Mouse (Mus musculus) forebrain, embryonic 11.5 days (tissue): ENCODE measurements at regions not wholly inside any gene's neighbourhood (a gene's known extent, or its start where the extent isn't known, plus 50 kb on each side); places are given as distances from the start of the nearest gene placed in this dataset.

Experiments
- ATAC-seq: fragments of 200-750 bp; cut with Nextera tagmentation; replicated peaks from 2 replicates; pipeline ENCODE4 v1.8.0; 2017; ENCODE audit warnings: moderate TSS enrichment; ENCODE audit not compliant: low FRiP score
- DNase-seq: peaks from one replicate; pipeline ENCODE4 v3.0.0-alpha.2; 2017; ENCODE audit warnings: low spot score
- H3K27ac ChIP-seq: fragments of 300-500 bp; sonication (generic); 2 replicates; pipeline ENCODE4 v1.5.1; 2014; ENCODE audit warnings: low read depth, low read length
- H3K27me3 ChIP-seq: fragments of 300-500 bp; sonication (generic); 2 replicates; pipeline ENCODE4 v1.6.1; 2014; ENCODE audit warnings: mild to moderate bottlenecking, low read length, mixed read lengths; ENCODE audit not compliant: control insufficient read depth, insufficient read depth
- H3K36me3 ChIP-seq: fragments of 300-500 bp; sonication (generic); 2 replicates; pipeline ENCODE4 v1.6.1; 2014; ENCODE audit warnings: mild to moderate bottlenecking, low read length, moderate library complexity, mixed read lengths; ENCODE audit not compliant: control insufficient read depth, insufficient read depth
- H3K4me1 ChIP-seq: fragments of 300-500 bp; sonication (generic); replicated peaks from 2 replicates; pipeline ENCODE4 v1.6.1; 2014; ENCODE audit warnings: low read length, mixed read lengths; ENCODE audit not compliant: control insufficient read depth, insufficient read depth
- H3K4me2 ChIP-seq: fragments of 300-500 bp; sonication (generic); 2 replicates; pipeline ENCODE4 v1.6.1; 2014; ENCODE audit warnings: low read depth, mild to moderate bottlenecking, low read length, moderate library complexity, mixed read lengths; ENCODE audit not compliant: severe bottlenecking
- H3K4me3 ChIP-seq: fragments of 300-500 bp; sonication (generic); 2 replicates; pipeline ENCODE4 v1.5.1; 2014; ENCODE audit warnings: low read depth, low read length
- H3K9ac ChIP-seq: fragments of 300-500 bp; sonication (generic); 2 replicates; pipeline ENCODE4 v1.6.1; 2014; ENCODE audit warnings: low read length
- H3K9me3 ChIP-seq: fragments of 300-500 bp; sonication (generic); 2 replicates; pipeline ENCODE4 v1.6.1; 2016; ENCODE audit warnings: low read length, mixed read lengths; ENCODE audit not compliant: control insufficient read depth
- WGBS: fragments of 180-500 bp; shearing (Covaris S2); extraction: QIAGEN DNeasy Blood & Tissue Kit; methylation state at CpG from one replicate; pipeline ENCODE4 v1.1.7; 2014; 5-methylcytosine and 5-hydroxymethylcytosine counted together

DNA sequence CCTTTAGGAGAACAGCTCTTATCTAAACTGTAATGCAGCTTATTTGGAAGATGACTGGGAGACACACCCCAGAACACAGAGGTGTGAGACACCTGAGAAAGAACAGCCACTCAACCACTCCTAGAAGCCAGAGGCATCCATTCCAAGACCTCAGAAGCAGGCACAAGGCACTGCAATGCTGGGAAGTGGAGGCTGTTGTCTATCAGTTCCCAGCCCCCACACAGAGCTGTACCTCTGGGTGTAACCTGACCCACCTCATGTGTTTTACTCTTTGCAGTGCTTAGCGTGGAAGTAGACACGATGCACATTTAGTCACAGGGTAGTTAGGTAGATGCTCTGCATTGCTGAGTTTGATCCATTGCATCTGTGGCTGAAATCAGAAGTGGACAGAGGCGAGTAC lies 62.6 kb upstream of the Zfp706 start:
- H3K9me3 ChIP-seq, result no peaks in the 10 kb centered on the region
- no peak overlapping the region for H3K27ac ChIP-seq
- 68% methylated on average over 3 of the region's 3 CpGs for WGBS
- no peak overlapping the region for H3K4me3 ChIP-seq
- H3K36me3 ChIP-seq, result no peaks in the 10 kb centered on the region
- no peaks in the 10 kb centered on the region for H3K4me1 ChIP-seq
- ATAC-seq, result no peak
- H3K4me2 ChIP-seq, result no peak overlapping the region
- DNase-seq, result peak; percentile 15
- H3K27me3 ChIP-seq, result no peaks in the 10 kb centered on the region
- H3K9ac ChIP-seq, result no peak overlapping the region

DNA sequence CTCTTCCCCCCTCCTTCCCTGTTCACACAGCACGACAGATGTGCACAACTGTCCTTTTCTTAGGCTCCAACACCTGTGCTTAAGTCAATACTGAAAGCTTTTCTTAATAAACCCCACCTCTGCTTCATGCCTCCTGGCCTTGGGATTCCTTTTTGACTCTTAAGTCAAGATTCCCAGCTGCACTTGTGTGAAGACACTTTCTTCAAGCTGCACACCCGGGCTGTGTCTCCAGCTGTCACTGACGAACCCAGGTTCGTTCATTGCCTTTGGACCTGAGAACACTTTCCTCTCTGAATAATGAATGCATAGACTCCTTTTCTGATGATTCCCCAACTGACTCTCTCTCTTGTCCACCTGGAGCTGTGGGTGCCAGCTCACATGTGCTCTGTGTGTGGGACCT lies 59.8 kb upstream of the Zfp706 start:
- Histone ChIP-seq H3K27ac (no peak overlapping the region), H3K36me3 (no peaks in the 10 kb centered on the region), H3K9ac (no peak overlapping the region), H3K4me3 (no peak overlapping the region), H3K9me3 (no peaks in the 10 kb centered on the region), H3K27me3 (no peaks in the 10 kb centered on the region), H3K4me1 (no peaks in the 10 kb centered on the region), H3K4me2 (no peak overlapping the region)
- DNase-seq, result no peak
- 83% methylated on average over 4 of the region's 4 CpGs for WGBS
- ATAC-seq, result no peak

DNA sequence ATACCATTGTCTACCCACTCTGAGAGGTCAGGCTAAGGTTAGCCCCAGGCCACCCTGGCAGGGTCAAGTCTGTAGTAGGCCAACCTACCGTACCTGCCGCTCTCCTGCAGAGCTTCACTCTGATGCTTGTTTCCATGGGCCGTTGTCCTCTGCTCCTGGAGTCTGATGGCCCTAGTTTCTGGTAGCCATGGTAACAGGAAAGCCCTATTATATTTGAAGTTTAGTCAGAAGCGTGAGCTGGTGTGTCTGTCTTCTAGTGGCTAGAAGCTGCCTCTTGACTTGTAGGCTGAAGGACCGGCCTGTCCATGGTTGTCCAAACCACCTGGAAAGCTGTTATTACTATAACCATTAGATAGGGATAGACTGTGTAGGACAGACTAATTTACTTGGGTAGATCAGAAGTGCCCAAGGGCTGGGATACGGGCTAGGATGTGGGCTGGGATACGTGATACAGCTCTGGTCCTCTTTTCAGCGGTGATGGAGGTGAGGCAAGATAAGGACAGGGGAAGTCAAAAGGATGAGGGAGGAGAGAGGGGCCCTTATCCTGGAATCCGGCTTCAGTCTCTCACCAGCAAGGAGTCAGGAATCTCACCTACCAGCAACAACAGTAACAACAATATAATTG lies 58.5 kb upstream of the Zfp706 start:
- Histone ChIP-seq H3K36me3 (no peaks in the 10 kb centered on the region), H3K9me3 (no peaks in the 10 kb centered on the region), H3K27ac (no peak overlapping the region), H3K4me2 (no peak overlapping the region), H3K4me1 (no peaks in the 10 kb centered on the region), H3K27me3 (no peaks in the 10 kb centered on the region), H3K9ac (no peak overlapping the region), H3K4me3 (no peak overlapping the region)
- DNase-seq (no peak), ATAC-seq (no peak)
- 88% methylated on average over 9 of the region's 9 CpGs for WGBS

DNA sequence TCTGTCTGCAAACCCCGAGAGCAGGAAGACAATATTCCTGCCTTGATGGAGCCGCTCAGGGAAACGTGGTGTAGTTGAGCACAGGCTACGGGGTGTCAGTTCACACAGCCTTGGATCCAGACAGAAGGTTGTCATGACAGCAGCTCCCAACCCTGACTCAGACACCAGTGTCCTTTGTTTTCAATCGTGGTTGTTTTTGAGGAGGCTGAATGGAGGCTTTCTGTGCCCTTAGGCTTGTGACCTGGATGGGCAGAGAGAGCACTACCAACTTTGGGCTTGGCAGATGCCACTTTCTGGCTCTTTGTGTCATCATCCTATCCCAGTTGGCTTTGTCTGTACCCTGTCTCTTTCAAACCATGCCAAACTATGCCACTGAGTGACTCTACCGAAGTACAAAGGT lies 57.8 kb upstream of the Zfp706 start:
- ATAC-seq, result no peak
- Histone ChIP-seq H3K27ac (no peak overlapping the region), H3K36me3 (no peaks in the 10 kb centered on the region), H3K9me3 (no peaks in the 10 kb centered on the region), H3K4me1 (no peaks in the 10 kb centered on the region), H3K4me2 (no peak overlapping the region), H3K9ac (no peak overlapping the region), H3K4me3 (no peak overlapping the region), H3K27me3 (no peaks in the 10 kb centered on the region)
- DNase-seq, result no peak
- WGBS, result 76% methylated on average over 6 of the region's 6 CpGs

DNA sequence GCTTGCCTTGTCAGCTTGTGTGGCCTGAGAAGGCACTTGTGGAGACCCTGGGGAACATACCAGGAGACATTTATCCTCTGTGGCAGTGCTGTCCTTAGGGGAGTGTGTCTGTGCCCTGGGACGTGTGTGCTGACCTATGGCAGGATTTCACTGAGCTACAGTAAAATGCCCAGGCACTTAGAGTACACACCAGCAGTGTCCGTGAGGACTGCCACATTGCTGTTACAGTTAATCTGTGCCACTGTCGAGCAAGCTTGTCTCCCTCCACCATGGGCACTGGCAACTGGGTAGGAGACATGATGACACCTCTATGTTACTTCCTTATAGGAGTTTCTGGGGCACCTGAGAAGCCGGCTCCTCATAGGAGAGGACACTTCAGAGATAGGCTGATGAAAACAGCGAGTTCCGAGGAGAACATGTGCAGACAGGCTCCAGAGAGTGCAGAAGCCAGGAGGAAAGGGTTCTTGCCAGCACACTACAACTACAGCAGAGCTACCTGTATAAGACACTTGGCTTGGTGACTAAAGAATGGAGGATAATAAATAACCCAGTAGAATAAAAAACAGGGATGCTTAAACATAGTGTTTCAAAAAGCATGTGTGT lies 56.3 kb upstream of the Zfp706 start:
- Histone ChIP-seq H3K27ac (no peak overlapping the region), H3K27me3 (no peaks in the 10 kb centered on the region), H3K4me3 (no peak overlapping the region), H3K36me3 (no peaks in the 10 kb centered on the region), H3K4me2 (no peak overlapping the region), H3K9ac (no peak overlapping the region), H3K9me3 (no peaks in the 10 kb centered on the region), H3K4me1 (no peaks in the 10 kb centered on the region)
- DNase-seq (no peak), ATAC-seq (no peak)
- 87% methylated on average over 6 of the region's 6 CpGs for WGBS

DNA sequence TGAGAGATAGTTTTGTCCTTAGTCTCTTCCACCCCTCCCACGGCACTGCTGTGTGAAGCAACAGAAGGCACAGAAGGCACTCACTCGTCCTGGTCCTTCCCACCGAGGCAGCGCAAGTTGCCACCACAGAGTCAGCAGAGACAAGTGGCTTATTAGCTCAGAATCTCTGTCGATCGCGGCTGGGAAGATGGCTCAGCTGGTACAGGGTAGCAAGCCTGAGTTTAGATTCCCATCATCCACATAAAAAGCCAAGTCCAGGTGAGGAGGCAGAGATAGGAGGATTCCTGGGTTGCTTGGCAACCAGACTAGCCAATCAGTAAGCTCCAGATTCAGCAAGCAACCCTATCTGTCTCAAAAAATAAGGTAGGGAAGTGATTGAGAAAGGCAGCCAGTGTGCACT lies 55.0 kb upstream of the Zfp706 start:
- Histone ChIP-seq H3K4me3 (no peak overlapping the region), H3K9ac (no peak overlapping the region), H3K27ac (no peak overlapping the region), H3K9me3 (no peaks in the 10 kb centered on the region), H3K4me1 (no peaks in the 10 kb centered on the region), H3K4me2 (no peak overlapping the region), H3K27me3 (no peaks in the 10 kb centered on the region), H3K36me3 (no peaks in the 10 kb centered on the region)
- ATAC-seq (no peak), DNase-seq (no peak)
- 93% methylated on average over 7 of the region's 7 CpGs for WGBS

DNA sequence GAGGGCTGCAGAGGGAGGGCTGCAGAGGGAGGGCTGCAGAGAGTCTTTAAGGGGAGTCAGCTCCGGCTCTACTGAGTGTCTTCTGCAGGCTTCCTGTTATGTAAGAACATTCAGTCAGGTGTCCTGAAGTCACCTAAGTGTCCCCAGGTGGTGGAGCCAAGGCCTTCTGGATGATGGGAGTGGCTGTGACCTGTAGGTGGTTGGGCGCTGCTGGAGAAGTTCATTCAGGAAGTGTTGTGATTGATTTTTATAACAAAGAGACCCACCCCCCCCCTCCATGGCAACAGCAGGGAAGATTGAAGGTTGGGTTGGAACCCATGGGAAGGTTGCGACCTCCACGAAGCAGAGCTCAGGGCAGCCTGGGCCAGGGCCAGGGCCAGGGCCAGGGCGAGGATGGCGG lies 53.9 kb upstream of the Zfp706 start:
- no peaks in the 10 kb centered on the region for H3K4me1 ChIP-seq
- 90% methylated on average over 6 of the region's 6 CpGs for WGBS
- H3K4me3 ChIP-seq, result no peak overlapping the region
- no peaks in the 10 kb centered on the region for H3K27me3 ChIP-seq
- ATAC-seq (no peak), DNase-seq (no peak)
- H3K36me3 ChIP-seq, result no peaks in the 10 kb centered on the region
- no peaks in the 10 kb centered on the region for H3K9me3 ChIP-seq
- H3K27ac ChIP-seq, result no peak overlapping the region
- H3K9ac ChIP-seq, result no peak overlapping the region
- H3K4me2 ChIP-seq, result no peak overlapping the region

DNA sequence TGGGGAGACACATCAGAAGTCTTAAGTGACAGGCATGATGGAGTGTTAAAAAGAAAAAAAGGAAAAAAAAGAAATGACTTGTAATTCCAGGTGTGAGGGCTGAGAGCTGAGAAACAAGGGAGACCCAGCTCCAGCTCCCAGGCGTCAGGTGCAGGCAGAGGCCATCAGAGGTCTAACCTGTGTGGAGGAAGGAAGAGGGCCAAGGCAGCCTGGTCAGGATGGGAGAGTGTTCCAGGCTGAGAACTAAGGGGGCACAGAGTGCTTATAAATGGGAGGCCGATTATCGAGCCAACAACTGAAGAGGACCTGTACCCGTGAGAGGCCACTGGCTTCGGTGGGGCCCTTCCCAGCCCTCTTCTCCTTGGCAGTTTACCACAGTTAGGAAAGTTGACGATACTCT lies 53.3 kb upstream of the Zfp706 start:
- ATAC-seq (no peak), DNase-seq (no peak)
- Histone ChIP-seq H3K4me1 (no peaks in the 10 kb centered on the region), H3K27ac (no peak overlapping the region), H3K4me2 (no peak overlapping the region), H3K9ac (no peak overlapping the region), H3K36me3 (no peaks in the 10 kb centered on the region), H3K9me3 (no peaks in the 10 kb centered on the region), H3K4me3 (no peak overlapping the region), H3K27me3 (no peaks in the 10 kb centered on the region)
- WGBS, result 91% methylated on average over 6 of the region's 6 CpGs
